Mouse (Mus musculus): ENCODE data around the gene Pbld1. TPM values are rescaled to one million over a fixed set of nuclear protein-coding genes. Genes with fewer than 3 reads are reported as not detected.
"Not testable (repeated sequence)": the region's sequence is repeated elsewhere in the genome, so short reads cannot be mapped to it uniquely, and the experiment has no call there.

Pbld1 gene
- polyA plus RNA-seq, 1 experiment from 2014 or later = 1.2 TPM

GRCm38 (mm10) chr10:63053007-63053406 is 7.0 kb upstream of the Pbld1 start:
- Histone ChIP-seq H3K4me3 (ENCODE audit: low read depth, low read length) (no peak overlapping the region), H3K36me3 (ENCODE audit: control insufficient read depth, insufficient read depth, low read length) (no peaks in the 10 kb centered on the region), H3K27me3 (ENCODE audit: control insufficient read depth, insufficient read depth, low read length) (no peaks in the 10 kb centered on the region), H3K4me1 (replicated peaks; ENCODE audit: control insufficient read depth, insufficient read depth, low read length) (no peaks in the 10 kb centered on the region), H3K9ac (ENCODE audit: low read depth, low read length) (no peak overlapping the region), H3K9me3 (ENCODE audit: control insufficient read depth, low read length) (no peaks in the 10 kb centered on the region), H3K4me2 (replicated peaks; ENCODE audit: low read depth, low read length) (no peak overlapping the region), H3K27ac (ENCODE audit: low read depth, low read length) (no peak overlapping the region)
- DNase-seq (ENCODE audit: low spot score) (no peak), ATAC-seq (ENCODE audit: low FRiP score) (no peak)
- 57% methylated on average over 6 of the region's 6 CpGs for WGBS

DNA sequence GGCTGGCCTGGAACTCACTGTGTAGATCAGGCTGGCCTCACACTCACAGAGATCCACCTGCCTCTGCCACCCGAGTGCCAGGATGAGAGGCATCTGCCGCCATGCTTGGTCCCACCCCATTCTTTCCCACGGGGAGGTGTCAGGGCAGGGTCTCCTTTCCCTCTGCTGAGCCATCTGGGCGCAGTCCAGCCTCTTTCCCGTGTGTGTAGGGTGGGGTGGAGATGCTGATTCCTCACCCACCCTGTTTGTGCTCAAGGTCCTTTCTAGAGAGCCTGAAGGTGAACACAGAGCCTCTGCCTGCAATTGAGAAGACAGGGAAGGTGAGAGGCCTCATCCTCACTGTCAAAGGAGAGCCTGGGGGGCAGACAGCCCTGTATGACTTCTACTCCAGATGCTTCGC is 5.9 kb upstream of the Pbld1 start:
- H3K4me3 ChIP-seq (ENCODE audit: low read depth, low read length); H3K9me3 ChIP-seq (ENCODE audit: control insufficient read depth, low read length); H3K4me2 ChIP-seq (replicated peaks; ENCODE audit: low read depth, low read length); H3K27ac ChIP-seq (ENCODE audit: low read depth, low read length); DNase-seq (ENCODE audit: low spot score); ATAC-seq (ENCODE audit: low FRiP score); H3K9ac ChIP-seq (ENCODE audit: low read depth, low read length); H3K36me3 ChIP-seq (ENCODE audit: control insufficient read depth, insufficient read depth, low read length); H3K27me3 ChIP-seq (ENCODE audit: control insufficient read depth, insufficient read depth, low read length); H3K4me1 ChIP-seq (replicated peaks; ENCODE audit: control insufficient read depth, insufficient read depth, low read length): not testable (repeated sequence)
- WGBS = 94% methylated on average over 6 of the region's 6 CpGs

GRCm38 (mm10) chr10:63054586-63054985 is 5.4 kb upstream of the Pbld1 start:
- H3K4me2 ChIP-seq (replicated peaks; ENCODE audit: low read depth, low read length) = no peak overlapping the region
- no peaks in the 10 kb centered on the region for H3K4me1 ChIP-seq (replicated peaks; ENCODE audit: control insufficient read depth, insufficient read depth, low read length)
- H3K9ac ChIP-seq (ENCODE audit: low read depth, low read length) = no peak overlapping the region
- H3K27ac ChIP-seq (ENCODE audit: low read depth, low read length) = no peak overlapping the region
- no peaks in the 10 kb centered on the region for H3K9me3 ChIP-seq (ENCODE audit: control insufficient read depth, low read length)
- DNase-seq (ENCODE audit: low spot score) (no peak), ATAC-seq (ENCODE audit: low FRiP score) (no peak)
- no peaks in the 10 kb centered on the region for H3K36me3 ChIP-seq (ENCODE audit: control insufficient read depth, insufficient read depth, low read length)
- H3K4me3 ChIP-seq (ENCODE audit: low read depth, low read length) = no peak overlapping the region
- H3K27me3 ChIP-seq (ENCODE audit: control insufficient read depth, insufficient read depth, low read length) = no peaks in the 10 kb centered on the region
- WGBS = 68% methylated on average over 2 of the region's 2 CpGs

GRCm38 (mm10) chr10:63056966-63057750 is 2.8 kb upstream of the Pbld1 start:
- DNase-seq (ENCODE audit: low spot score) (no peak), ATAC-seq (ENCODE audit: low FRiP score) (no peak)
- 38% methylated on average over 24 of the region's 24 CpGs for WGBS
- Histone ChIP-seq H3K9me3 (ENCODE audit: control insufficient read depth, low read length) (no peaks in the 10 kb centered on the region), H3K4me1 (replicated peaks; ENCODE audit: control insufficient read depth, insufficient read depth, low read length) (no peaks in the 10 kb centered on the region), H3K27me3 (ENCODE audit: control insufficient read depth, insufficient read depth, low read length) (no peaks in the 10 kb centered on the region), H3K4me2 (replicated peaks; ENCODE audit: low read depth, low read length) (no peak overlapping the region), H3K27ac (ENCODE audit: low read depth, low read length) (no peak overlapping the region), H3K36me3 (ENCODE audit: control insufficient read depth, insufficient read depth, low read length) (no peaks in the 10 kb centered on the region), H3K4me3 (ENCODE audit: low read depth, low read length) (no peak overlapping the region), H3K9ac (ENCODE audit: low read depth, low read length) (no peak overlapping the region)

DNA sequence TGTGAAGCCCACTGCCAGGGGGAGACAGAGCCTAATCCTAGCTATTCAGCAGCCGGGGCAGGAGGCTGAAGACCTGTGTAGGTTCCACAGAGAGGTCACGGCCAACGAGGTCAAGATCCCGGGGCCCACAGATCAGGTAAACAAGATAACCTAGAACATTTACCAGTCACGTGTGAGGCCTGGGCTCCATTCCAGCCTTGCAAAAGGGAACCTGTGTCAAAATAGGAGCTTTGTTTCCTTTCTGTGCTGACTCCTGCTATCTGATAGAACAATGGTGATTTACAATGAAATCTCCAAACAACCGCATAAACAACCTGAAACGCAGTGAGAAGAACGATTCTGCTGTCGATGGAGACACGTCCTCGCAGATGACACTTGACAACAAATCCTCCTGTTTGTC is 444 bp downstream of the Pbld1 start:
- WGBS = 86% methylated on average over 11 of the region's 11 CpGs

DNA sequence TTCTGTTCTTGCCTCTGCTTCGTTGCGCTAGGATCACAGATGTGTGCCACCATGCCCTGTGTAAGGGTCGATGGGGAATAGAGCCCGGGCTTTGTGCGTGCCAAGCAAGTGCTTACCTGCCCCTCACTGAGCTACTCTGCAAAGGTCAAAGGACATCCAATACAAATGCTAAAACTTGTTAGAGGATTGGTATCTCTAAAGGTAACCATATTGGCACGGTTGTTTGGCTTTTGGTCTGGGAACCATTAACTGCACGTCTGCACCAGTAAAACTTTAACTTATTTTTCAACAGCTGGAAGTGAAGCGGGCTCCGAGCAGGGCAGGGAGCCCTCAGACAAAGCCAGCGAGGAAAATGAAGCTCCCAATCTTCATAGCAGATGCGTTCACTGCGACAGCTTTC is 1.3 kb downstream of the Pbld1 start:
- Histone ChIP-seq H3K27ac (ENCODE audit: low read depth, low read length) (no peak overlapping the region), H3K4me3 (ENCODE audit: low read depth, low read length) (no peak overlapping the region), H3K9me3 (ENCODE audit: control insufficient read depth, low read length) (no peaks in the 10 kb centered on the region), H3K4me2 (replicated peaks; ENCODE audit: low read depth, low read length) (no peak overlapping the region), H3K27me3 (ENCODE audit: control insufficient read depth, insufficient read depth, low read length) (no peaks in the 10 kb centered on the region), H3K36me3 (ENCODE audit: control insufficient read depth, insufficient read depth, low read length) (no peaks in the 10 kb centered on the region), H3K4me1 (replicated peaks; ENCODE audit: control insufficient read depth, insufficient read depth, low read length) (no peaks in the 10 kb centered on the region), H3K9ac (ENCODE audit: low read depth, low read length) (no peak overlapping the region)
- DNase-seq (ENCODE audit: low spot score) (no peak), ATAC-seq (ENCODE audit: low FRiP score) (no peak)
- whole genome bisulfite sequencing = 70% methylated on average over 12 of the region's 12 CpGs

More for the DNA sequence above, 444 bp downstream of the Pbld1 start:
- Histone ChIP-seq H3K4me3 (ENCODE audit: low read depth, low read length) (no peak overlapping the region), H3K4me2 (replicated peaks; ENCODE audit: low read depth, low read length) (no peak overlapping the region), H3K9ac (ENCODE audit: low read depth, low read length) (no peak overlapping the region), H3K27me3 (ENCODE audit: control insufficient read depth, insufficient read depth, low read length) (no peaks in the 10 kb centered on the region), H3K9me3 (ENCODE audit: control insufficient read depth, low read length) (no peaks in the 10 kb centered on the region), H3K36me3 (ENCODE audit: control insufficient read depth, insufficient read depth, low read length) (no peaks in the 10 kb centered on the region), H3K27ac (ENCODE audit: low read depth, low read length) (no peak overlapping the region), H3K4me1 (replicated peaks; ENCODE audit: control insufficient read depth, insufficient read depth, low read length) (no peaks in the 10 kb centered on the region)
- DNase-seq (ENCODE audit: low spot score) (no peak), ATAC-seq (ENCODE audit: low FRiP score) (no peak)

DNA sequence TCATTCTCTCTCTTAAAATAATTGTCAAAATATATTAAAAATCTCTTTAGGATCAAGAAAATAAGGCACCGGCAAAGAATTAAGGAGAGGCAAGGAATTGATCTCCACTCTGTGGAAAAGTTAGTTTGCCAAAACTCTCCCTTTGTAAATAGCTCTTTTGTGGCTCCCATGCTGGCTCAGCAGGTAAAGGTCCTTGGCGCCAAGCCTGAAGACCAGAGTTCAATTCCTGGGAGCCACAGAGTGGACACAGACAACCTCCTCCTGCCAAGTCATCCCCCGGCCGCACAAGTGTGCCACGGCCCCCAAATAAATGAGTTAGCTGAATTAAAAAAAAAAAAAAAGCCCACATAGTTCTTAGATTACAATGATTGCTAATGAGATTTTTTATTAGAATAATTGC is 2.7 kb downstream of the Pbld1 start:
- Histone ChIP-seq H3K4me2 (replicated peaks; ENCODE audit: low read depth, low read length) (no peak overlapping the region), H3K9ac (ENCODE audit: low read depth, low read length) (no peak overlapping the region), H3K36me3 (ENCODE audit: control insufficient read depth, insufficient read depth, low read length) (no peaks in the 10 kb centered on the region), H3K27me3 (ENCODE audit: control insufficient read depth, insufficient read depth, low read length) (no peaks in the 10 kb centered on the region), H3K9me3 (ENCODE audit: control insufficient read depth, low read length) (no peaks in the 10 kb centered on the region), H3K4me1 (replicated peaks; ENCODE audit: control insufficient read depth, insufficient read depth, low read length) (no peaks in the 10 kb centered on the region), H3K4me3 (ENCODE audit: low read depth, low read length) (no peak overlapping the region), H3K27ac (ENCODE audit: low read depth, low read length) (no peak overlapping the region)
- WGBS = 92% methylated on average over 5 of the region's 5 CpGs
- ATAC-seq (ENCODE audit: low FRiP score) (no peak), DNase-seq (ENCODE audit: low spot score) (no peak)

DNA sequence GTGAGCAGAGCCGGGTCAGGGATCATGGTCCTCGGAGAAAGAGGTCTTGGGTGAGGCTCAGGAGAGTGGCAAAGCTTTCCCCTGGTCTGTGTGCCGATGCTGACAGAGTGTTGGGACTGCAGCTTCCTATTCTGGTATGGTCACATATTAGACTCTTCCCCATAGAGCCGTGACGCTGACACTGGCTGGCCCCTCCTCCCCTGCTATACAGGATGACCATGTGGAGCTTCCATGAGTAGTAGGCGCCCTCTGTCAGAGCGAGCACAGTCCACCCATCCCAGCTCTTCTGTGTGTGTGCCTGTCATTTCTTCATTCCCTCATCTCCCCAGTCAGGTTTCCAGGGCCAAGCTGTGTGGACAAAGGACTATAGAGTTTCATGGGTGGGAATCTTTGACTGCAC is 3.4 kb downstream of the Pbld1 start:
- no peak for ATAC-seq (ENCODE audit: low FRiP score)

GRCm38 (mm10) chr10:63064516-63064915 is 4.6 kb downstream of the Pbld1 start:
- no peaks in the 10 kb centered on the region for H3K9me3 ChIP-seq (ENCODE audit: control insufficient read depth, low read length)
- 83% methylated on average over 9 of the region's 9 CpGs for WGBS
- DNase-seq (ENCODE audit: low spot score) (no peak), ATAC-seq (ENCODE audit: low FRiP score) (no peak)
- no peak overlapping the region for H3K27ac ChIP-seq (ENCODE audit: low read depth, low read length)
- H3K4me1 ChIP-seq (replicated peaks; ENCODE audit: control insufficient read depth, insufficient read depth, low read length) = no peaks in the 10 kb centered on the region
- no peaks in the 10 kb centered on the region for H3K27me3 ChIP-seq (ENCODE audit: control insufficient read depth, insufficient read depth, low read length)
- H3K4me3 ChIP-seq (ENCODE audit: low read depth, low read length) = no peak overlapping the region
- H3K9ac ChIP-seq (ENCODE audit: low read depth, low read length) = no peak overlapping the region
- H3K36me3 ChIP-seq (ENCODE audit: control insufficient read depth, insufficient read depth, low read length) = no peaks in the 10 kb centered on the region
- no peak overlapping the region for H3K4me2 ChIP-seq (replicated peaks; ENCODE audit: low read depth, low read length)

More for the DNA sequence above, 3.4 kb downstream of the Pbld1 start:
- Histone ChIP-seq H3K27me3 (ENCODE audit: control insufficient read depth, insufficient read depth, low read length) (no peaks in the 10 kb centered on the region), H3K9me3 (ENCODE audit: control insufficient read depth, low read length) (no peaks in the 10 kb centered on the region), H3K36me3 (ENCODE audit: control insufficient read depth, insufficient read depth, low read length) (no peaks in the 10 kb centered on the region), H3K27ac (ENCODE audit: low read depth, low read length) (no peak overlapping the region), H3K4me1 (replicated peaks; ENCODE audit: control insufficient read depth, insufficient read depth, low read length) (no peaks in the 10 kb centered on the region), H3K9ac (ENCODE audit: low read depth, low read length) (no peak overlapping the region), H3K4me3 (ENCODE audit: low read depth, low read length) (no peak overlapping the region), H3K4me2 (replicated peaks; ENCODE audit: low read depth, low read length) (no peak overlapping the region)
- no peak for DNase-seq (ENCODE audit: low spot score)
- WGBS = 76% methylated on average over 7 of the region's 7 CpGs

Data from hindbrain, embryonic 11.5 days (tissue).